Mouse (Mus musculus) E14TG2a.4 (cell line): ENCODE measurements around the gene Cd59a.

Source experiments
- H3K27me3 ChIP-seq: 2 replicates; pipeline ENCODE4 v1.6.1; 2014; ENCODE audit warnings: low read length, control low read depth; ENCODE audit not compliant: insufficient read depth
- H3K36me3 ChIP-seq: 2 replicates; pipeline ENCODE4 v1.6.1; 2014; ENCODE audit warnings: low read length, control low read depth; ENCODE audit not compliant: insufficient read depth
- H3K4me1 ChIP-seq: replicated peaks from 2 replicates; pipeline ENCODE4 v1.6.1; 2014; ENCODE audit warnings: low read depth, low read length, control low read depth
- H3K4me3 ChIP-seq: replicated peaks from 2 replicates; pipeline ENCODE4 v1.5.1; 2014; ENCODE audit warnings: mild to moderate bottlenecking, low read length
- H3K9me3 ChIP-seq: 2 replicates; pipeline ENCODE4 v1.6.1; 2014; ENCODE audit warnings: low read length, control low read depth
- CTCF ChIP-seq: conservative IDR thresholded peaks from 2 replicates; pipeline ENCODE4 v1.5.1; 2014; ENCODE audit warnings: low read length
- NANOG ChIP-seq: IDR thresholded peaks from 2 replicates; pipeline ENCODE4 v1.6.1; 2014; ENCODE audit warnings: borderline replicate concordance, low read length, mixed read lengths
- POU5F1 ChIP-seq: IDR thresholded peaks from 2 replicates; pipeline ENCODE4 v1.6.1; 2014; ENCODE audit warnings: low read length, borderline replicate concordance

The Cd59a gene

GRCm38 (mm10) chr2:104128803-104129531, 33.4 kb downstream of the Cd59a start:
- Histone ChIP-seq H3K9me3 (no peaks in the 10 kb centered on the region), H3K4me3 (no peak overlapping the region), H3K27me3 (peaks cover 45% of the 10 kb centered on the region), H3K4me1 (peaks cover 17% of the 10 kb centered on the region), H3K36me3 (no peaks in the 10 kb centered on the region)
- no peak for TF ChIP-seq NANOG

GRCm38 (mm10) chr2:104130165-104130564, 34.6 kb downstream of the Cd59a start:
- peaks cover 37% of the 10 kb centered on the region for H3K27me3 ChIP-seq
- no peaks in the 10 kb centered on the region for H3K36me3 ChIP-seq
- no peaks in the 10 kb centered on the region for H3K9me3 ChIP-seq
- TF ChIP-seq POU5F1, result no peak
- no peak for TF ChIP-seq NANOG
- TF ChIP-seq CTCF, result no peak
- H3K4me3 ChIP-seq, result no peak overlapping the region
- H3K4me1 ChIP-seq, result peaks cover 19% of the 10 kb centered on the region

DNA sequence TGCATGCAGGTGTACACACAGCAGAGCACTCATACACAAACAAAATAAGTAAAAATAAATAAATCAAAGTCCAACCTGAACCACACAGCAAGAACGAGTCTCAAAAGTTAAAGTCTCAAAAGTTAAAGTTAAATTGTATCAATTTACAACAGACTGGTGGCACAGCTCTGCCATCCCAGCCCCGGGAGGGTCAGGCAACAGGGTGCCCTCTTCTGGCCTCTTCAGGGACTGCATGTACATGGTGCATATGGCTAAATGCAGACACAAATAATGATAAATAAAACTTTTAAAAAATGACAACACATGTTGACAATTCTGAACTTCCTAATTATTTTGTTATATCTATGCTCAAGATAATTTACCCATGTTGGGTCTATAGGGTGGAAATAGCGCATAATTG, 35.4 kb downstream of the Cd59a start:
- no peak overlapping the region for H3K4me3 ChIP-seq
- H3K9me3 ChIP-seq, result no peaks in the 10 kb centered on the region
- peaks cover 19% of the 10 kb centered on the region for H3K4me1 ChIP-seq
- TF ChIP-seq CTCF (no peak), NANOG (no peak), POU5F1 (no peak)
- peaks cover 31% of the 10 kb centered on the region for H3K27me3 ChIP-seq
- no peaks in the 10 kb centered on the region for H3K36me3 ChIP-seq

- no peak for TF ChIP-seq NANOG
- TF ChIP-seq CTCF, result no peak
- TF ChIP-seq POU5F1, result no peak
- H3K4me1 ChIP-seq, result peaks cover 19% of the 10 kb centered on the region
- no peaks in the 10 kb centered on the region for H3K36me3 ChIP-seq
- no peaks in the 10 kb centered on the region for H3K9me3 ChIP-seq
- no peak overlapping the region for H3K4me3 ChIP-seq
- H3K27me3 ChIP-seq, result peaks cover 24% of the 10 kb centered on the region
Observed at GRCm38 (mm10) chr2:104132266-104132859, 36.8 kb downstream of the Cd59a start.

GRCm38 (mm10) chr2:104133042-104133810, 37.6 kb downstream of the Cd59a start:
- TF ChIP-seq POU5F1, result no peak
- H3K4me1 ChIP-seq, result peaks cover 19% of the 10 kb centered on the region
- H3K27me3 ChIP-seq, result peaks cover 18% of the 10 kb centered on the region
- H3K9me3 ChIP-seq, result no peaks in the 10 kb centered on the region
- no peaks in the 10 kb centered on the region for H3K36me3 ChIP-seq
- H3K4me3 ChIP-seq, result no peak overlapping the region

DNA sequence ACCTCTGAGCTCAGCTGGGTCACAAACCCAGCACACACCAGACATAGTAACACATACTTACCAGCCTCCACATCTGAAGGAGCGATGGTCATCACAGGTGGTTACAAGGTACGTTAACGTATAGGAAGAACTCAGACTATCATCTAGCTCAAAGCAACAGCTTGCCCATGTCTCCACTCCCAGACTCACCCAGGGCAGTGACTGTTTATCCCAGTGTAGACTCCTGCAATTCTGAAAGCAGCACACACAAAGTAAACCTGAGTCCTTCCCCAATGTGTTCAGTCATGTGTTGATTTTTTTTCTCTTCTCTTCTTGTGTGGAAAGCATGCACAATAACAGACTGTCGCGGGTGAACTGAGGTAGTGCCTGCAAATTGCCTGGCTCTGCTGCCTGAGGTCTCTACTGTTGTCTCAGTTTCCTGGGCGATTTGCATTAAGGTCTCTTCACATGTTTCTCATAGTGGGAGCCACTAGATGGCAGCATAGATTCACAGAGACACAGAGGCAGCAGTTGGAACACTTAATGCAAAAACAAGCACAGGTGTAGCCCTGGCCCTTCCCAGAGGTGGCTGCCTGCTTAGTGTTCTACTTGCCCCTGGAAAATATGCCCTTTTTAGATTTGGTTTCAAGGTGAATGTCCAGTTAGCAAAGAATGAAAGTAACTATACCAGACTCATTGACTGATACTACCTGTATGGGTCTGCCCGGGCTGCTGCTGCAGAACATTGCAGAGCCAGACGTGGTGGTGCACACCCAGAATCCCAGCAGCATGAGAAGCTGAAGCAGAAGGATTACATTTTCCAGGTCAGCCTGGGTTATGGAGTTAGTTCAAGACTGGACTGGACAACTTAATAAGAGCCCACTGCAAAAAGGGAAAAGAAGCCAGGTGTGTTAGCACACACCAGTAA, 38.8 kb downstream of the Cd59a start:
- Histone ChIP-seq H3K27me3 (0 out of 2 replicates have a peak, but pooled peaks cover 7% of the 10 kb centered on the region), H3K9me3 (peaks cover 5% of the 10 kb centered on the region; the same call in 1 of the 2 replicates), H3K36me3 (no peaks in the 10 kb centered on the region), H3K4me3 (no peak overlapping the region), H3K4me1 (peaks cover 19% of the 10 kb centered on the region)
- no peak for TF ChIP-seq POU5F1
- no peak for TF ChIP-seq NANOG
- peak; percentile 66 for TF ChIP-seq CTCF

- H3K9me3 ChIP-seq, result peaks cover 5% of the 10 kb centered on the region; the same call in 1 of the 2 replicates
- H3K4me1 ChIP-seq, result peaks cover 19% of the 10 kb centered on the region
- TF ChIP-seq NANOG (no peak), POU5F1 (no peak), CTCF (no peak)
- H3K27me3 ChIP-seq, result 0 out of 2 replicates have a peak, but pooled peaks cover 4% of the 10 kb centered on the region
- no peak overlapping the region for H3K4me3 ChIP-seq
- H3K36me3 ChIP-seq, result no peaks in the 10 kb centered on the region
Observed at GRCm38 (mm10) chr2:104135920-104136319, 40.3 kb downstream of the Cd59a start.

DNA sequence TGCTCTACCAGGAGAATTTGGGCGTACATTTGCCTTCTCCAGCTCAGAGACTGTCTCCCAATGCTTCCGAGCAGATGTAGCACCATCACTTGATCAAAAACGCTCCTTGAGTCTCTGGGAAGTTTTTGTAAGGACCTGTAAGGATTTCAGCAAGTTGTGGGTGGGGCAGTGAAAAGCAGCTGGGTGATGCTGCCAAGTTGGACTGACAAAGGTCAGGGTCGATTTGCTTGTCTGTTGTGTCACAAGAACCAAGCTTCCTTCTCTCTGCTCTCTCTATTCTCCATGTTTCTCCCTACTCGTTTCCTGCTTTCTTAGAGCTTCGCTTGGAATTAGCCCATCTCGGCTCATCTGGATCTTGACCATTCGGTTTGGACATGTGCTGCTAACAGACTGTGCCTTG, 46.5 kb downstream of the Cd59a start:
- peaks cover 6% of the 10 kb centered on the region for H3K4me1 ChIP-seq
- H3K9me3 ChIP-seq, result peaks cover 8% of the 10 kb centered on the region; the same call in 1 of the 2 replicates
- no peaks in the 10 kb centered on the region for H3K27me3 ChIP-seq
- TF ChIP-seq CTCF, result no peak
- no peak for TF ChIP-seq POU5F1
- TF ChIP-seq NANOG, result no peak
- no peak overlapping the region for H3K4me3 ChIP-seq
- H3K36me3 ChIP-seq, result no peaks in the 10 kb centered on the region
